Mouse (Mus musculus): ENCODE data around the gene Kif2c.

Gene Kif2c

GRCm38 (mm10) chr4:117181863-117182758 lies at the start of gene Kif2c:
TSS of gene Kif2c (minus strand) at chr4:117182639.
- in situ Hi-C loops (cut with MboI; ENCODE audit: low pct_unique_long_range_greater_than_20kb in 1 of 2, low sequenced_read_pairs in 2 of 2, unreplicated experiment in 1 of 2), result no loop called here

- in situ Hi-C loops (cut with MboI; ENCODE audit: low pct_unique_long_range_greater_than_20kb in 1 of 2, low sequenced_read_pairs in 2 of 2, unreplicated experiment in 1 of 2), result loop anchor here in 1 of 2 experiments (5.0 kb wide), 1 partner anchor 36 kb away; no protein-coding TSS in a partner anchor
Observed at GRCm38 (mm10) chr4:117231208-117231607, 48.8 kb upstream of the Kif2c start.

DNA sequence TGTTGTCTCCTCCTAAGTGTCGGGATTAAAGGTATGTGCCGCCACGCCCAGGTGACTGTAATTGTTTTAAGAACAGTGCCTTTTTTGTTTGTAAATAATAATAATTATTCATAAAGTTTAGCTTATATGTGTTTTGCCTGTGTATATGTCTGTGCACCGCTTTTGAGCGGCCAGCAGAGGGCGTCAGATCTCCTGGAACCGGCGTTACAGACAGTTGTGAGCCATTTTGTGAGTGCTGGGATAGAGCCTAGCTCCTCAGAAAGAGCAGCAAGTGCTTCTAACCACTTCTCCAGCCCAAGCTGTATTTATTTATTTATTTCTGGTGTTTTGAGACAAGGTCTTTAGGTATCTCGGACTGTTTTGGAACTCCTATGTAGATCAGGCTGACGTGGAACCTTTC lies 47.9 kb upstream of the Kif2c start:
- in situ Hi-C loops (cut with MboI; ENCODE audit: low pct_unique_long_range_greater_than_20kb in 1 of 2, low sequenced_read_pairs in 2 of 2, unreplicated experiment in 1 of 2), result loop anchor here in 1 of 2 experiments (5.0 kb wide), 1 partner anchor 37 kb away; no protein-coding TSS in a partner anchor

DNA sequence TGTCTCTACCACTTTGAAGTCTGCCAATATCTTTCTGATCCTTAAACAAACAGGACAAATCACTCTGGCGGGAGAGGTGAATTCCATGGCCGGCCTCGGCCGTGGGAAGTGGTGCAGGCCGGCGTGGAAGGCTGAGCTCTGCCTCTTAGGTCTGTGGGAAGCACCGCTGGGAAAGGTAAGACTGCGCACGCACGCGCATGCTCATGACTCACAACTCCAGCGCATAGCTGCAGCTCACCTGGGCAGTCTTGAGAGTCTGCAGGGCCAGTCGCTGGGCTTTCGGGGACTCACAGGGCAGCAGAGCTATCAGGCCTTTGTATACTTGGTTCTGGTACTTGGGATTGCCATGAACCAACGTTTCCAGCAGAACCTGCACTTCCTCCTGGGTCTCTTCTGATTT lies 47.2 kb upstream of the Kif2c start:
- in situ Hi-C loops (cut with MboI; ENCODE audit: low pct_unique_long_range_greater_than_20kb in 1 of 2, low sequenced_read_pairs in 2 of 2, unreplicated experiment in 1 of 2), result no loop called here

- in situ Hi-C loops (cut with MboI; ENCODE audit: low pct_unique_long_range_greater_than_20kb in 1 of 2, low sequenced_read_pairs in 2 of 2, unreplicated experiment in 1 of 2), result no loop called here
Observed at GRCm38 (mm10) chr4:117225250-117225649, 42.8 kb upstream of the Kif2c start.

DNA sequence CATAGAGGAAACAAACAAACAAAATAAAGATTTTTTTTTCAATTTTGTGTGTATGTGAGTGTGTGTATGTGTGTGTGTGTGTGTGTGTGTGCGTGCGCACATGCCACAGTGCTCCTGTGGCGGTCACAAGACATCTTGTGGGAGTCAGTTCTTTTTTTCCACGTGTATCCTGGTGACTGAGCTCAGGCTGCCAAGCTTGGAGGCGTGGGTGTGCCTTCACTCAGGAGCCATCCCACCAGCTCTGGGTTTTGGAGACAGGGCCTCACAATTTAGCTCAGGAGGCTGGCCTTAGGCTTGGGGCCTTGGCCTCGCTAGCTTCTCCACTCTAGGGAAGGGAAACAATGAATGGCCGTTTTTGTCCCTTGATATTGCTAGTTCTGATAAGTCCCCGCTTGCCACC lies 41.7 kb upstream of the Kif2c start:
- in situ Hi-C loops (cut with MboI; ENCODE audit: low pct_unique_long_range_greater_than_20kb in 1 of 2, low sequenced_read_pairs in 2 of 2, unreplicated experiment in 1 of 2), result no loop called here

- in situ Hi-C loops (cut with MboI; ENCODE audit: low pct_unique_long_range_greater_than_20kb in 1 of 2, low sequenced_read_pairs in 2 of 2, unreplicated experiment in 1 of 2), result no loop called here
Observed at GRCm38 (mm10) chr4:117223001-117223400, 40.6 kb upstream of the Kif2c start.

GRCm38 (mm10) chr4:117221836-117222235 lies 39.4 kb upstream of the Kif2c start:
- in situ Hi-C loops (cut with MboI; ENCODE audit: low pct_unique_long_range_greater_than_20kb in 1 of 2, low sequenced_read_pairs in 2 of 2, unreplicated experiment in 1 of 2), result no loop called here

DNA sequence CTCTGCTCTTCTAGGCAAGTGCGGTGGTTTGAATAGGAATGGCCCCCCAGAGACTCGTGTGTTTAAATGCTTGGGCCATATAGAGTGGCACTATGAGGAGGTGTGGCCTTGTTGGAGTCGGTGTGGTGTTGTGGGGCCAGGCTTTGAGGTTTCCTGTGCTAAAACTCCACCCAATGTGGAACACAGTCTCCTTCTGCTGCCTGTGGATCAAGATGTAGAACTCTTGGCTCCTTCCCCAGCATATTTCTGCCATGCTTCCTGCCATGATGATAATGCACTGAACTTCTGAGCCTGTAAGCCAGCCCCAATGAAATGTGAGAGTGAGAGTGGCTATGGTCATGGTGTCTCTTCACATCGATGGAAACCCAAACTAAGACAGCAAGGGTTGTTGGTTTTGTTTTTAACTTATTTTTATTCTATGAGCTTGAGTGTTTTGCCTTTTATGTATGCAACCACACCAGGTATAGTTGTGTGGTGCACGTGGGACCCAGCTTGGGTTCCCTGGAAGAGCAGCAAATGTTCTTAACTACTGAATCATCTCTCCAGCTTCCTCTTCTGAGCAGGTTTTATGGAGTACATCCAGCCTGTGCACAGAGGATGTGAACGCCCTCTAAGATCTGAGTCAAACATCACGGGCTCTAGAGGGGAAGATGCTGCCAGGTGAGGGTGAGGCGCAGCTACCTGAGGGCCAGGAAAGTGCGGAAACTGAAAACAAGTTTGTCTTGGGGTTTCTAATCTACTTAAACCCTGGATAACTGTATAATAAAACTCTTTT lies 38.5 kb upstream of the Kif2c start:
- in situ Hi-C loops (cut with MboI; ENCODE audit: low pct_unique_long_range_greater_than_20kb in 1 of 2, low sequenced_read_pairs in 2 of 2, unreplicated experiment in 1 of 2), result no loop called here

- in situ Hi-C loops (cut with MboI; ENCODE audit: low pct_unique_long_range_greater_than_20kb in 1 of 2, low sequenced_read_pairs in 2 of 2, unreplicated experiment in 1 of 2), result no loop called here
Observed at GRCm38 (mm10) chr4:117218517-117219219, 36.2 kb upstream of the Kif2c start.

GRCm38 (mm10) chr4:117217029-117217428 lies 34.6 kb upstream of the Kif2c start:
- in situ Hi-C loops (cut with MboI; ENCODE audit: low pct_unique_long_range_greater_than_20kb in 1 of 2, low sequenced_read_pairs in 2 of 2, unreplicated experiment in 1 of 2), result no loop called here

- in situ Hi-C loops (cut with MboI; ENCODE audit: low pct_unique_long_range_greater_than_20kb in 1 of 2, low sequenced_read_pairs in 2 of 2, unreplicated experiment in 1 of 2), result no loop called here
Observed at GRCm38 (mm10) chr4:117214250-117214649, 31.8 kb upstream of the Kif2c start.

DNA sequence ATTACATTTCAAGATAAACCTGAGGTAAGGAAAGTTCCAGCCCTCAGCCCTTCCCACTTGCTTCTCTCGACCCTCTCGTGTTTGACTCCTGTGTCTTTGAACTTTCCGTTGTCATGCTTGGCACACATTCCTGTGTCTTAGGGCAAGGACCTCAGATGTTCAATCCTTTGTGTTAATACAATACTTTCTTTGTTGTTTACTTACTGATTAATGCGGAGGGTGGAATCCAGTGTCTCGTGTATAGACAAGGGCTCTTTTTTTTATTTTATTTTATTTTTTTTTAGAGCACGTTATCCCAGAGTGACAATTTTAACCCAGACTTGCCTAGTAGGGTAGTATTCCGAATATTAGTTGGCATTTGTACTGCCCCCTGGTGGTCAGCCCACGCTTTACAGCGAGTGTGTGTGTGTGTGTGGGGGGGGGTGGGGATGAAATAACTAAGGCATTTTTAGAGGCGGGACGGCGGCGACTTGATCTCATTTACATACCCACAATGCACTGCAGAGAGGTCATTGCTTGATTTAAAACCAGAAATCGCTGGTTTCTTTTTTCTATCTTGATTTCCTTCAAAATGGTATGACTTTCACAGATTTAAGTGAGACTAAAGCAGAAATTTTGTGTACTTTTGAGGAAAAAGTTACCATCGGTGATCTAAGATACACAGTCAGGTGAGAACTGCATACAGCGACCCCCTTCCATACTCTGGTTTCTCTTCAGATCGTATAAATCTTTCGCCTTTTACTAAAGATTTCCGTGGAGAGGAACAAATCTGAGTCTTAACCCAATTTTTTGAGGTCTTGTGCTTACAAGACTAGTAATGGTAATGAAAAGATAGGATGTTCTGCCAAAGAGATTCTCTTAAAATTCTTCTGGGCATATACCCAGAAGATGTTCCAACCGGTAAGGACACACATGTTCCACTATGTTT lies 28.0 kb upstream of the Kif2c start:
- in situ Hi-C loops (cut with MboI; ENCODE audit: low pct_unique_long_range_greater_than_20kb in 1 of 2, low sequenced_read_pairs in 2 of 2, unreplicated experiment in 1 of 2), result no loop called here

GRCm38 (mm10) chr4:117209592-117209991 lies 27.2 kb upstream of the Kif2c start:
- in situ Hi-C loops (cut with MboI; ENCODE audit: low pct_unique_long_range_greater_than_20kb in 1 of 2, low sequenced_read_pairs in 2 of 2, unreplicated experiment in 1 of 2), result no loop called here

- in situ Hi-C loops (cut with MboI; ENCODE audit: low pct_unique_long_range_greater_than_20kb in 1 of 2, low sequenced_read_pairs in 2 of 2, unreplicated experiment in 1 of 2), result no loop called here
Observed at GRCm38 (mm10) chr4:117202992-117203354, 20.5 kb upstream of the Kif2c start.

- in situ Hi-C loops (cut with MboI; ENCODE audit: low pct_unique_long_range_greater_than_20kb in 1 of 2, low sequenced_read_pairs in 2 of 2, unreplicated experiment in 1 of 2), result no loop called here
Observed at GRCm38 (mm10) chr4:117202046-117202991, 19.9 kb upstream of the Kif2c start.

DNA sequence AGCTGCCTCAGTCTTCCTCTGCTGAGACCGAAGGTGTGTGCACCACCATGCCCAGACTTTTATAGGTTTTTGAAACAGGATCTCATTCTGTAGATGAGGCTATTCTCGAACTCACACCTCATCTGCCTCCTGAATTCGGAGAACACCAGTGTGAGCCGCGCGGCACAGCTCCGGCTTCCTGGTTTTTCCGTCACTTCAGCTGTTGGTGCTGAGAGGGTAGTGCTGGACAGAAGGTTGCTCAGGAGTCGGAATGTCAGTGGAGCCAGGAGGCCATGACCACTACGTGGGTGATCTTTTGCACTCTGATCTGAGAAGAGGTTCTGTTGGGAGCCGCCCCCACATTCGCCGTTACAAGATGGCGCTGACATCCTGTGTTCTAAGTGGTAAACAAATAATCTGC lies 9.4 kb upstream of the Kif2c start:
- in situ Hi-C loops (cut with MboI; ENCODE audit: low pct_unique_long_range_greater_than_20kb in 1 of 2, low sequenced_read_pairs in 2 of 2, unreplicated experiment in 1 of 2), result no loop called here
